Mouse (Mus musculus) E14TG2a.4 (cell line): ENCODE measurements around the gene Kdm2a.

Experiments
- CTCF ChIP-seq: conservative IDR thresholded peaks from 2 replicates; pipeline ENCODE4 v1.5.1; 2014; ENCODE audit warnings: low read length
- NANOG ChIP-seq: IDR thresholded peaks from 2 replicates; pipeline ENCODE4 v1.6.1; 2014; ENCODE audit warnings: borderline replicate concordance, low read length, mixed read lengths
- POU5F1 ChIP-seq: IDR thresholded peaks from 2 replicates; pipeline ENCODE4 v1.6.1; 2014; ENCODE audit warnings: low read length, borderline replicate concordance

GRCm38 (mm10) chr19:4423021-4423420 is 24.9 kb upstream of the Kdm2a start:
- TF ChIP-seq CTCF (no peak), NANOG (no peak), POU5F1 (no peak)
